Mouse (Mus musculus): ENCODE data around the gene Ccdc138. TPM values are rescaled to one million over a fixed set of nuclear protein-coding genes. Genes with fewer than 3 reads are reported as not detected.

The Ccdc138 gene
- total and polyA plus RNA-seq, 2 experiments from 2014 or later = 2.9 to 7.4 TPM

GRCm38 (mm10) chr10:58554693-58555387, 57.1 kb downstream of the Ccdc138 start:
- H3K27me3 ChIP-seq (ENCODE audit: insufficient read depth, low read length) = no peaks in the 10 kb centered on the region
- no peak overlapping the region for H3K9ac ChIP-seq (replicated peaks; ENCODE audit: low read length, poor library complexity, severe bottlenecking)
- H3K4me3 ChIP-seq (ENCODE audit: low read depth, low read length) = no peak overlapping the region
- H3K9me3 ChIP-seq (ENCODE audit: low read length) = no peaks in the 10 kb centered on the region
- H3K36me3 ChIP-seq (ENCODE audit: insufficient read depth, low read length) = no peaks in the 10 kb centered on the region
- H3K27ac ChIP-seq (ENCODE audit: low read depth, low read length) = no peak overlapping the region
- H3K4me2 ChIP-seq (ENCODE audit: low read depth, low read length, poor library complexity, severe bottlenecking) = no peak overlapping the region
- TF ChIP-seq CTCF (IDR thresholded peaks at IDR 0.05) = no peak
- no peak for DNase-seq (ENCODE audit: low spot score)
- H3K4me1 ChIP-seq (ENCODE audit: insufficient read depth, low read length) = no peaks in the 10 kb centered on the region
- ATAC-seq (ENCODE audit: low FRiP score) = no peak
- WGBS = 90% methylated on average over 8 of the region's 8 CpGs

GRCm38 (mm10) chr10:58559098-58559497, 61.4 kb downstream of the Ccdc138 start:
- WGBS = 41% methylated on average over 7 of the region's 7 CpGs
- Histone ChIP-seq H3K4me1 (ENCODE audit: insufficient read depth, low read length) (no peaks in the 10 kb centered on the region), H3K4me2 (ENCODE audit: low read depth, low read length, poor library complexity, severe bottlenecking) (no peak overlapping the region), H3K4me3 (ENCODE audit: low read depth, low read length) (no peak overlapping the region), H3K9ac (replicated peaks; ENCODE audit: low read length, poor library complexity, severe bottlenecking) (no peak overlapping the region), H3K27me3 (ENCODE audit: insufficient read depth, low read length) (no peaks in the 10 kb centered on the region), H3K36me3 (ENCODE audit: insufficient read depth, low read length) (no peaks in the 10 kb centered on the region), H3K9me3 (ENCODE audit: low read length) (no peaks in the 10 kb centered on the region), H3K27ac (ENCODE audit: low read depth, low read length) (no peak overlapping the region)
- DNase-seq (ENCODE audit: low spot score) (peak; percentile 50), ATAC-seq (ENCODE audit: low FRiP score) (no peak)
- peak; percentile 59 for TF ChIP-seq CTCF (IDR thresholded peaks at IDR 0.05)

- no peaks in the 10 kb centered on the region for H3K9me3 ChIP-seq (ENCODE audit: low read length)
- no peak overlapping the region for H3K4me2 ChIP-seq (ENCODE audit: low read depth, low read length, poor library complexity, severe bottlenecking)
- WGBS = 13% methylated on average over 3 of the region's 3 CpGs
- ATAC-seq (ENCODE audit: low FRiP score) (peak; percentile 58; the same call in 1 of the 2 replicates), DNase-seq (ENCODE audit: low spot score) (peak; percentile 84)
- no peak overlapping the region for H3K9ac ChIP-seq (replicated peaks; ENCODE audit: low read length, poor library complexity, severe bottlenecking)
- no peaks in the 10 kb centered on the region for H3K4me1 ChIP-seq (ENCODE audit: insufficient read depth, low read length)
- no peak overlapping the region for H3K27ac ChIP-seq (ENCODE audit: low read depth, low read length)
- no peaks in the 10 kb centered on the region for H3K36me3 ChIP-seq (ENCODE audit: insufficient read depth, low read length)
- no peak overlapping the region for H3K4me3 ChIP-seq (ENCODE audit: low read depth, low read length)
- peak; percentile 87 for TF ChIP-seq CTCF (IDR thresholded peaks at IDR 0.05)
- no peaks in the 10 kb centered on the region for H3K27me3 ChIP-seq (ENCODE audit: insufficient read depth, low read length)
Measured at GRCm38 (mm10) chr10:58559901-58560300, 62.2 kb downstream of the Ccdc138 start.

DNA sequence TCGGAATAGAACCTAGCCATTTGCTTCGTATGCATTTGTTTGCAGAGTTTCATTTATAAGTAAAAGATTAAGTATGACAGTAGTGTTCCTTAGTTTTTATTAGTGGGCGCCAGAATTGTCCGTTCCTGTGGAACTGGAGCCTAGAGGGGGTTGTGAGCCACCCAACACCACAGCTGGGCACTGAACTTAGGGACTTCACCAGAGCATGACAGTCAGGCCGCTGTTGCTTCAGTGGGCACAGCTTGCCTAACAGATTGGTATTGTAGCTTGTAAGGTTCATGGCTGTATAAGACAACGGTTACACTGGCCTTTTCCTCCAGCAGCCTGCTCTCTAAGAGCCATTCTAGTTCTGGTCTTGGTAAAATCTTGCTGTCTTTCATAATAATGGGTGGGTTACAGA, 62.8 kb downstream of the Ccdc138 start:
- Histone ChIP-seq H3K9me3 (ENCODE audit: low read length) (no peaks in the 10 kb centered on the region), H3K4me1 (ENCODE audit: insufficient read depth, low read length) (no peaks in the 10 kb centered on the region), H3K27me3 (ENCODE audit: insufficient read depth, low read length) (no peaks in the 10 kb centered on the region), H3K4me3 (ENCODE audit: low read depth, low read length) (no peak overlapping the region), H3K36me3 (ENCODE audit: insufficient read depth, low read length) (no peaks in the 10 kb centered on the region), H3K27ac (ENCODE audit: low read depth, low read length) (no peak overlapping the region), H3K9ac (replicated peaks; ENCODE audit: low read length, poor library complexity, severe bottlenecking) (no peak overlapping the region), H3K4me2 (ENCODE audit: low read depth, low read length, poor library complexity, severe bottlenecking) (no peak overlapping the region)
- WGBS = 88% methylated on average over 6 of the region's 6 CpGs
- DNase-seq (ENCODE audit: low spot score) (no peak), ATAC-seq (ENCODE audit: low FRiP score) (no peak)
- no peak for TF ChIP-seq CTCF (IDR thresholded peaks at IDR 0.05)

DNA sequence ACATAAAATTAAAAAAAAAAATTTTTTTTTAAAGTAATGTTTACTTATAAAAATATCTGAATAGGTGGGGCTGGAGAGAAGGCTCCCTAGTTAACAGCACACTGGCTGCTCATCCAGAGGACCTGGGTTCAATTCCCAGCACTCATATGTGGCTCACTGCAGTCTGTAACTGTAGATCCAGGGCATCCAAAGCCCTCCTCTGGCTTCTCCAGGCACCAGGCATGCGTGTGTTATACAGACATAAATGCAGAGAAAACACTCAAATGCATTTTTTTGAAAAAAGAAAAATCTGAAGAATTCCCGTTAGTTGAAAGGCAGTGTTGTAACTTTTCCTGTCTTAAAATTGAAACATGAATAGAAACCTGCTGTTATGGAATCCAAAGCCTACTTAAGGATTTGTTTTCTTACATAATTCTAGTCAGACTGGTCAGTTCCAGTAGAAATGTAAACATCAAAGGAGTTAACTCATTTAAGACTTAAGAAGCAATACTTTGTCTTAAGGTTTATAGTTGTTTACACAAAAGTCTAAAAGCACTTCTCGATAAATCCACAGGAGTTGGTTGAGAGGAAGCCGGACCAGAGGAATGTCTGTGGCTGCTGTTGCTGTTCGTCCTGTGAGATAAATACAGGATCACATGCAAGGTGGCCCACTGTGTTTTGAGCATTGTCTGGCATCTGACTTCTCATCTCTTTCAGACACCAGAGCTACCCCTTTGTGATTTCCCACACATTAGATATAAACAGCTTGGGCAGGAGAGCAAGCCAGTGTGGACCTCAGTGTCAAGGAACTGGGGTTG, 87.9 kb downstream of the Ccdc138 start:
- H3K27ac ChIP-seq (ENCODE audit: low read depth, low read length) = no peak overlapping the region
- TF ChIP-seq CTCF (IDR thresholded peaks at IDR 0.05) = no peak
- H3K36me3 ChIP-seq (ENCODE audit: insufficient read depth, low read length) = no peaks in the 10 kb centered on the region
- H3K4me1 ChIP-seq (ENCODE audit: insufficient read depth, low read length) = no peaks in the 10 kb centered on the region
- H3K27me3 ChIP-seq (ENCODE audit: insufficient read depth, low read length) = no peaks in the 10 kb centered on the region
- ATAC-seq (ENCODE audit: low FRiP score) (no peak), DNase-seq (ENCODE audit: low spot score) (no peak)
- no peak overlapping the region for H3K4me3 ChIP-seq (ENCODE audit: low read depth, low read length)
- 0 out of 2 replicates have a peak, but pooled peaks cover 4% of the 10 kb centered on the region for H3K9me3 ChIP-seq (ENCODE audit: low read length)
- 80% methylated on average over 5 of the region's 5 CpGs for WGBS
- H3K9ac ChIP-seq (replicated peaks; ENCODE audit: low read length, poor library complexity, severe bottlenecking) = no peak overlapping the region
- H3K4me2 ChIP-seq (ENCODE audit: low read depth, low read length, poor library complexity, severe bottlenecking) = no peak overlapping the region

DNA sequence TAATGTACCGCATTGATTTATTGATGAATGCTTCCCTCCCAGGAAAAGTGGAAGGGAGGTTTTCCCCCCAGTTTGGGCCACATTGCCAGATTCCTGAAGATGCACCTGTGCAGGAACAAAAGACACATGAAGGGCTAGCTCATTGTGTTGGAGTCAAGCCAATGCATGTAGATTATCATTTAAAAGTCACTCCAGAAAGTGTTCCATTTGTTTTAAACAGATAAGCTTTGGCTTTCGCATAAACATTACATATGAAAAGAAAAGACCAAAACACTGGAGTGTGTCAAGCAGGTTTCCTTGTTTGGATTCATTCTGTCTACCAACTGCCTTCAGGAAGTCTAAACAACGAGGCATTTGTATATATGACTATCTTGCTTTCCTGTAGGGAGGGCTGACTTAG, 96.7 kb downstream of the Ccdc138 start:
- Histone ChIP-seq H3K4me1 (ENCODE audit: insufficient read depth, low read length) (no peaks in the 10 kb centered on the region), H3K27ac (ENCODE audit: low read depth, low read length) (no peak overlapping the region), H3K9me3 (ENCODE audit: low read length) (no peaks in the 10 kb centered on the region), H3K4me3 (ENCODE audit: low read depth, low read length) (no peak overlapping the region), H3K27me3 (ENCODE audit: insufficient read depth, low read length) (no peaks in the 10 kb centered on the region), H3K4me2 (ENCODE audit: low read depth, low read length, poor library complexity, severe bottlenecking) (no peak overlapping the region), H3K9ac (replicated peaks; ENCODE audit: low read length, poor library complexity, severe bottlenecking) (no peak overlapping the region), H3K36me3 (ENCODE audit: insufficient read depth, low read length) (no peaks in the 10 kb centered on the region)
- ATAC-seq (ENCODE audit: low FRiP score) = no peak
- 81% methylated on average over 3 of the region's 3 CpGs for WGBS
- TF ChIP-seq CTCF (IDR thresholded peaks at IDR 0.05) = no peak
- no peak for DNase-seq (ENCODE audit: low spot score)

Measured in midbrain, postnatal 0 days (tissue).